Mouse (Mus musculus): ENCODE results near the gene Fmod.

DNA sequence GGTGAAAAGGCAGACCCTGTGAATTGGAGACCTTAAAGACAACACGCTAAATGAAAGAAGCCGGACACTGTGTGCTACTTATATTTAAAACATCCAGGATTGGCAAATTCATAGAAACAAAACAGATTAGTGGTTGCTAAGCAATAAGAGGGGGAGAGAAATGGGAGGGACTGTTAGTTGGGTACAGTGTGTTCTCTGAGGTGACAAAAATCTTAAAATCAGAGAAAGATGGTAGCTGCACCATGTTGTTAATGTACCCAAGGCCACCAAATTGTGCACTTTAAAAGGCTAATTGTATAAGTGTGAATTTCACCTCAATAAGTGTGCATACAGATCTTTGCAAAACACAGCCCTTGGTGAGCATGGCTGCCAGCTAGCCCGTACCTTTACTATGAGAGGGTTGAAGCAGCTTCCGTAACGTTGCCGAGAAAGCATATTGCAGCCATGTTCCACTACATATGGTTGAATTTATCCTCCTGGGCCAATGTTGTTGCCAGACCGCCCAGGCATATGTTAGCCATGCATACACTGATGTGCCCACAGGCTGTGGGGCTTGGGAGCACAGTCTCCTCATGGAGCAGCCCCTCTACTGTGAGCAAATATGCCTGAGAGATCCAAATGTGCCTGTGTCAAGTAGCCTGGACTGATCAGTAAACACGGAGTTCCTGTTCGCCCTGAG lies 12.6 kb upstream of the Fmod start:
- no peak for TF ChIP-seq CTCF (IDR thresholded peaks at IDR 0.05)
- TF ChIP-seq POLR2A (IDR thresholded peaks at IDR 0.05; ENCODE audit: insufficient read depth, low read depth, low read length) = no peak
- no peak for TF ChIP-seq EP300 (IDR thresholded peaks at IDR 0.05; ENCODE audit: insufficient read depth, low read depth, low read length)

All from heart, adult 2 months (tissue).